Mouse (Mus musculus) heart, embryonic 14.5 days (tissue): ENCODE results near the gene Plcxd1. TPM values are rescaled to one million over a fixed set of nuclear protein-coding genes. Genes with fewer than 3 reads are reported as not detected.
"Not testable (repeated sequence)": the region's sequence is repeated elsewhere in the genome, so short reads cannot be mapped to it uniquely, and the experiment has no call there.

Source experiments
- ATAC-seq: fragments of 200-750 bp; cut with Nextera tagmentation; 2 replicates; pipeline ENCODE4 v1.8.0; 2017; ENCODE audit warnings: low read depth, moderate TSS enrichment; ENCODE audit not compliant: insufficient number of reproducible peaks, insufficient read depth, low FRiP score
- H3K27ac ChIP-seq, 2 experiments: fragments of 200-500 bp in 1 of 2; fragments of 300-500 bp in 1 of 2; sonication (generic) in 1 of 2; replicated peaks in 1 of 2; 2 replicates each; pipeline ENCODE4 v1.5.1; 2012 to 2014; ENCODE audit warnings: low read depth in 2 of 2, low read length in 2 of 2, control low read depth in 1 of 2, mild to moderate bottlenecking in 1 of 2, mixed read lengths in 1 of 2; ENCODE audit not compliant: control insufficient read depth in 1 of 2, insufficient read depth in 1 of 2
- H3K27me3 ChIP-seq: fragments of 300-500 bp; sonication (generic); 2 replicates; pipeline ENCODE4 v1.6.1; 2014; ENCODE audit warnings: mild to moderate bottlenecking, low read length, control low read depth; ENCODE audit not compliant: control insufficient read depth, insufficient read depth
- H3K36me3 ChIP-seq: fragments of 300-500 bp; sonication (generic); 2 replicates; pipeline ENCODE4 v1.6.1; 2014; ENCODE audit warnings: mild to moderate bottlenecking, control low read depth, low read length, mixed read lengths; ENCODE audit not compliant: control insufficient read depth, insufficient read depth
- H3K4me1 ChIP-seq, 2 experiments: fragments of 200-500 bp in 1 of 2; fragments of 300-500 bp in 1 of 2; sonication (generic) in 1 of 2; 2 replicates each; pipeline ENCODE4 v1.6.1; 2012 to 2014; ENCODE audit warnings: low read length in 2 of 2, control low read depth in 1 of 2, mixed read lengths in 1 of 2; ENCODE audit not compliant: control insufficient read depth in 2 of 2, insufficient read depth in 2 of 2
- H3K4me2 ChIP-seq: fragments of 300-500 bp; sonication (generic); 2 replicates; pipeline ENCODE4 v1.6.1; 2014; ENCODE audit warnings: mild to moderate bottlenecking, low read length
- H3K4me3 ChIP-seq, 2 experiments: fragments of 200-500 bp in 1 of 2; fragments of 300-500 bp in 1 of 2; sonication (generic) in 1 of 2; 2 replicates each; pipeline ENCODE4 v1.5.1; 2012 to 2014; ENCODE audit warnings: low read length in 2 of 2, mild to moderate bottlenecking in 2 of 2, control low read depth in 1 of 2, low read depth in 1 of 2, moderate library complexity in 1 of 2; ENCODE audit not compliant: control insufficient read depth in 1 of 2, insufficient read depth in 1 of 2
- H3K9ac ChIP-seq: fragments of 300-500 bp; sonication (generic); 2 replicates; pipeline ENCODE4 v1.6.1; 2014; ENCODE audit warnings: mild to moderate bottlenecking, low read length
- H3K9me3 ChIP-seq: fragments of 300-500 bp; sonication (generic); 2 replicates; pipeline ENCODE4 v1.6.1; 2016; ENCODE audit warnings: low read length, control low read depth; ENCODE audit not compliant: control insufficient read depth
- WGBS: fragments of 180-500 bp; shearing (Covaris S2); extraction: QIAGEN DNeasy Blood & Tissue Kit; methylation state at CpG from one replicate; pipeline ENCODE4 v1.1.7; 2014; 5-methylcytosine and 5-hydroxymethylcytosine counted together
- polyA plus RNA-seq: library from polyadenylated mRNA; unstranded; fragments of >200 nt; fragmentation: Nextera tagmentation; extraction: Ambion mirVana; gene quantifications from 2 replicates; pipeline ENCODE4 v1.2.1, GENCODE M21; 2014

Plcxd1 gene
- polyA plus RNA-seq, 1 experiment from 2014 or later: 0.30 TPM

GRCm38 (mm10) chr5:110108305-110108628 is 8.5 kb downstream of the Plcxd1 start:
- Histone ChIP-seq H3K9ac (peak overlapping the region; percentile 82; the same call in 1 of the 2 replicates), H3K4me2 (peak overlapping the region; percentile 88), H3K4me3 (peak overlapping the region; percentile 66; a peak in 3 of 4 replicates), H3K27me3 (no peaks in the 10 kb centered on the region), H3K4me1 (peaks cover 2 to 14% of the 10 kb centered on the region in 2 experiments; a peak in 3 of 4 replicates), H3K9me3 (no peaks in the 10 kb centered on the region), H3K27ac (peak overlapping the region in 1 of 2 experiments; percentile 98; a peak in 2 of 4 replicates), H3K36me3 (peaks cover 44% of the 10 kb centered on the region)
- WGBS: 0% methylated on average over 7 of the region's 7 CpGs
- no peak for ATAC-seq

GRCm38 (mm10) chr5:110109991-110110441 is 10.2 kb downstream of the Plcxd1 start, which contains the start of gene Zfp605:
TSS of gene Zfp605 (plus strand) at chr5:110110092.
- H3K9ac ChIP-seq: peak within 1 kb of the TSS; percentile 67
- H3K4me3 ChIP-seq: peak within 1 kb of the TSS; percentile 59 to 94
- WGBS: 0% methylated on average over 12 of the region's 12 CpGs
- H3K27ac ChIP-seq: peak within 1 kb of the TSS; percentile 89 to 94
- peak; percentile 26 for ATAC-seq
- H3K9me3 ChIP-seq: no peaks in the 10 kb centered on the region
- H3K36me3 ChIP-seq: peaks cover 41% of the 10 kb centered on the region
- H3K27me3 ChIP-seq: no peaks in the 10 kb centered on the region
- peak within 1 kb of the TSS; percentile 69 for H3K4me2 ChIP-seq
- H3K4me1 ChIP-seq: peaks cover 2 to 14% of the 10 kb centered on the region in 2 experiments; a peak in 3 of 4 replicates

GRCm38 (mm10) chr5:110122380-110122779 is 22.6 kb downstream of the Plcxd1 start:
- WGBS: 80% methylated on average over 3 of the region's 3 CpGs
- not testable (repeated sequence) for H3K27me3 ChIP-seq, H3K4me3 ChIP-seq, ATAC-seq, H3K4me2 ChIP-seq, H3K27ac ChIP-seq, H3K9me3 ChIP-seq, H3K4me1 ChIP-seq, H3K9ac ChIP-seq
- peaks cover 20% of the 10 kb centered on the region for H3K36me3 ChIP-seq

GRCm38 (mm10) chr5:110135293-110136086 is 35.7 kb downstream of the Plcxd1 start, which contains the start of gene Chfr:
TSS of gene Chfr (plus strand) at chr5:110135842.
- peaks cover 9% of the 10 kb centered on the region for H3K9me3 ChIP-seq
- WGBS: 4% methylated on average over 46 of the region's 46 CpGs
- H3K27me3 ChIP-seq: no peaks in the 10 kb centered on the region
- peak; percentile 99 for ATAC-seq
- peak within 1 kb of the TSS; percentile 86 for H3K4me2 ChIP-seq
- H3K36me3 ChIP-seq: peaks cover 18% of the 10 kb centered on the region
- peaks cover 0 to 5% of the 10 kb centered on the region in 2 experiments; a peak in 1 of 4 replicates for H3K4me1 ChIP-seq
- H3K4me3 ChIP-seq: peak within 1 kb of the TSS; percentile 89 to 92
- H3K27ac ChIP-seq: peak within 1 kb of the TSS; percentile 49 to 75; a peak in 3 of 4 replicates
- H3K9ac ChIP-seq: peak within 1 kb of the TSS; percentile 90

GRCm38 (mm10) chr5:110136087-110136464 is 36.3 kb downstream of the Plcxd1 start:
- Histone ChIP-seq H3K4me3 (peak overlapping the region; percentile 89 to 92), H3K4me1 (peaks cover 0 to 5% of the 10 kb centered on the region in 2 experiments; a peak in 1 of 4 replicates), H3K27ac (peak overlapping the region; percentile 49 to 75; a peak in 3 of 4 replicates), H3K36me3 (peaks cover 24% of the 10 kb centered on the region), H3K27me3 (no peaks in the 10 kb centered on the region), H3K9ac (peak overlapping the region; percentile 90), H3K4me2 (peak overlapping the region; percentile 86), H3K9me3 (peaks cover 5% of the 10 kb centered on the region; the same call in 1 of the 2 replicates)
- no peak for ATAC-seq
- 3% methylated on average over 18 of the region's 18 CpGs for WGBS

GRCm38 (mm10) chr5:110137816-110138215 is 38.0 kb downstream of the Plcxd1 start:
- Histone ChIP-seq H3K4me3 (no peak overlapping the region), H3K27ac (no peak overlapping the region), H3K4me1 (peaks cover 0 to 5% of the 10 kb centered on the region in 2 experiments; a peak in 1 of 4 replicates), H3K27me3 (no peaks in the 10 kb centered on the region), H3K4me2 (no peak overlapping the region), H3K36me3 (peaks cover 37% of the 10 kb centered on the region), H3K9me3 (peaks cover 5% of the 10 kb centered on the region; the same call in 1 of the 2 replicates), H3K9ac (no peak overlapping the region)
- no peak for ATAC-seq
- WGBS: 86% methylated on average over 3 of the region's 3 CpGs

GRCm38 (mm10) chr5:110139325-110139724 is 39.6 kb downstream of the Plcxd1 start:
- no peak overlapping the region for H3K4me3 ChIP-seq
- no peak for ATAC-seq
- H3K9me3 ChIP-seq: no peaks in the 10 kb centered on the region
- H3K9ac ChIP-seq: no peak overlapping the region
- no peak overlapping the region for H3K4me2 ChIP-seq
- H3K36me3 ChIP-seq: peaks cover 49% of the 10 kb centered on the region
- peaks cover 0 to 5% of the 10 kb centered on the region in 2 experiments; a peak in 1 of 4 replicates for H3K4me1 ChIP-seq
- H3K27ac ChIP-seq: no peak overlapping the region
- no peaks in the 10 kb centered on the region for H3K27me3 ChIP-seq
- WGBS: 91% methylated on average over 3 of the region's 3 CpGs
